Mouse (Mus musculus) fibroblast of lung, adult 2 months (primary cell): Measurements from ENCODE around the gene Pih1d1.
A peak's percentile ranks its signal among the peaks of the same experiment; 100 is the strongest.
"Not testable (repeated sequence)": the region's sequence is repeated elsewhere in the genome, so short reads cannot be mapped to it uniquely, and the experiment has no call there.

ENCODE experiments used
- DNase-seq: peaks from one replicate; pipeline ENCODE4 v3.0.0-alpha.2; 2011; ENCODE audit warnings: low read depth

Gene Pih1d1

GRCm38 (mm10) chr7:45167761-45168445 lies 13.8 kb downstream of the Pih1d1 start:
- no peak for DNase-seq

DNA sequence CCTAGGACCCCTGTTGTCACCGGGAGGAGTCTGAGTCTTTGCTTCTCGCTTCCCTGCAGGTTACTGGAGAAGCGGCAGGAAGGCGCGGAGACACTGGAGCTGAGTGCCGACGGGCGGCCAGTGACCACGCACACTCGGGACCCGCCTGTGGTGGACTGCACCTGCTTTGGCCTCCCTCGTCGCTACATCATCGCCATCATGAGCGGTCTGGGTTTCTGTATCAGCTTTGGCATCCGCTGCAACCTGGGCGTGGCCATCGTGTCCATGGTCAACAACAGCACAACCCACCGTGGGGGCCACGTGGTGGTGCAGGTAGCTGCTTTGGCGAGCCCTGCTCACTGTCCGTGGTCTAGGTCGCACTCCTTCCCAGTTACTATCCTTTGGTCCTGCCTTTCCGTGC lies 14.6 kb downstream of the Pih1d1 start:
- DNase-seq = no peak

DNA sequence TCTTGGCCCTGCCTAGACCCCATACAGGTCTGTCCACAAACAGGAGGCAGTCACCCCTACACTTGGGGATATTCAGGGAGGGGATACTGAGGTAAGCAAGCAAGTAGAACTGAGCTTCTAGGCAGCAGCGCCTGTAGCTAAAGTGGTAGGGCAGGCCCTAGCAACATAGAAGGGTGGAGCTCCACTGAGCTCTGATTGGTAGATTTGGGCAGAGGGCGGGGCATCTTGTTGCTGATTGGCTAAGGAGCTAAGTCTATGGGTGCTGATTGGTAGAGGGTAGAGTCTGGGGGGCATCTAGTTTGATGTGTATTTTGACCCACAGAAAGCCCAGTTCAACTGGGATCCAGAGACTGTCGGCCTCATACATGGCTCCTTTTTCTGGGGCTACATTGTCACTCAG lies 15.4 kb downstream of the Pih1d1 start:
- no peak for DNase-seq

GRCm38 (mm10) chr7:45172974-45173373 lies 18.9 kb downstream of the Pih1d1 start:
- no peak for DNase-seq

GRCm38 (mm10) chr7:45173772-45174171 lies 19.7 kb downstream of the Pih1d1 start:
- not testable (repeated sequence) for DNase-seq

DNA sequence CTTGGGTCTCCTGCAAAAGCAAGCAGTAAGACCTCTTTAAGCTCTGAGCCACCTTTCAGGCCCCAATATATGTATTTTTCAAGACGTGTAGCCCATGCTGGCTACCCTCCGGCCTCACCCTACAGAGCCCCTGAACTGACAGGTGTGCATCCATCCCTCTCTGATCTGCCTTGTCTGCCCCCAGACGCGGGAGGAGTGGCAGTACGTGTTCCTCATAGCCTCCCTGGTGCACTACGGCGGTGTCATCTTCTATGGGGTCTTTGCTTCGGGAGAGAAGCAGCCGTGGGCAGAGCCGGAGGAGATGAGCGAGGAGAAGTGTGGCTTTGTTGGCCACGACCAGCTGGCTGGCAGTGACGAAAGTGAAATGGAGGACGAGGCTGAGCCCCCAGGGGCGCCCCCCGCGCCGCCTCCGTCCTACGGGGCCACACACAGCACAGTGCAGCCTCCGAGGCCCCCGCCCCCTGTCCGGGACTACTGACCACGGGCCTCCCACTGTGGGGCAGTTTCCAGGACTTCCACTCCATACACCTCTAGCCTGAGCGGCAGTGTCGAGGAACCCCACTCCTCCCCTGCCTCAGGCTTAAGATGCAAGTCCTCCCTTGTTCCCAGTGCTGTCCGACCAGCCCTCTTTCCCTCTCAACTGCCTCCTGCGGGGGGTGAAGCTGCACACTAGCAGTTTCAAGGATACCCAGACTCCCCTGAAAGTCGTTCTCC lies 20.6 kb downstream of the Pih1d1 start:
- no peak for DNase-seq

DNA sequence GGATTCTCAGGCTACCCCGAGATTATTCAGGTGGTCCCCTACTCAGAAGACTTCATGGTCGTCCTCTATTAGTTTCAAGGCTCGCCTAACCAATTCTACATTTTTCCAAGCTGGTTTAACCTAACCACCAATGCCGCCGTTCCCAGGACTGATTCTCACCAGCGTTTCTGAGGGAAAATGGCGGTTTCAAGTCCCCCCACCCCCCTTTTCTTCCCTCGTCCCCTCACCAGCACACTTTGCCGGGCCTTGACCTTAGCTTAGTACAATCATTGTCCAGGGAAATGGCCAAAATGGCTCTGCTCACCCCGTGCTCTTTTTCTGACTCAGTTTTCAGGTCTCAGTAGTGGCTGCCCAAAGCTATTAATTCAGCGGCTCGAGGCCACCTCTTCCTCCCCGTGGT lies 21.3 kb downstream of the Pih1d1 start:
- no peak for DNase-seq

GRCm38 (mm10) chr7:45175929-45176328 lies 21.8 kb downstream of the Pih1d1 start:
- no peak for DNase-seq

DNA sequence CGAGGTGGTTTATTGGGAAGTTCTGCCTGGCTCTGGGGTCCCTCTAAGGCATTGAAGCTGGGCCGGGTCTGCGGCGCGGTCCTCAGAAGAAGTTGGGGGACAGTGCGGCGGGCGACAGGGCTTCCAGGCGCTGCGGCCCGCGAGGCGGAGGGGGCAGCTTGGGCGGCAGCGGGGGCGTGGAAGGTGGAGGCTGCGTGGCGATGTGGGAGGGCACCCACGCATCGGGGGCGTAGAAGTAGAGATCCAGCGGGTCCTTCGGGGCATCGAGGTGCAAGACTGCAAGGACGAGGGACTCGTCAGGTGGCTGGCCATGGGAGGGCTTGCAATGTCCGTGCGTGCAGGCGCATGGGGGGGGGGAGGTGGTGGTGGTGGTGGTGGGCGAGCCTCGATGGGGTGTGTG lies 22.3 kb downstream of the Pih1d1 start:
- no peak for DNase-seq

- DNase-seq = no peak
Observed at GRCm38 (mm10) chr7:45178550-45178949, 24.4 kb downstream of the Pih1d1 start.

DNA sequence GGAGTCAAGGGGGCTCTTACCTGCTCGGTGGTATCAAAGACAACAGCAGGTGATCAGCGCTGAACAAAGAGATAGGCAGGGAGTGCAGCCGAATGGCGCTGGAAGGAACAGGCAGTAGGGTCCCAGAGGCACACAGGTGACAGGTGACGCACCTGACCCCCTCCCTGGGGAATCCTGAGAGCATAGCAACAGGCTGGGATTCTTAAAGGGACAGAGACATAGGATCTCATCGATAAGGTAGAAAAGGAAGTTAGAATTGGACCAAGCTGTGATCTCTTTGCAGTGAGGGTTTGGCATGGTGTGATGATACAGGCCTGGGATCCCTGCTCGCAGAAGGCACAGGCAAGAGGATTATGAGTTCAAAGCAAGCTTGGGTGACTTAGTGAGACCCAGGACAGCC lies 25.4 kb downstream of the Pih1d1 start, which contains the start of gene Gfy:
Gfy (minus strand) TSS at position 101 of the 400 bp plus-strand sequence.
- no peak for DNase-seq

DNA sequence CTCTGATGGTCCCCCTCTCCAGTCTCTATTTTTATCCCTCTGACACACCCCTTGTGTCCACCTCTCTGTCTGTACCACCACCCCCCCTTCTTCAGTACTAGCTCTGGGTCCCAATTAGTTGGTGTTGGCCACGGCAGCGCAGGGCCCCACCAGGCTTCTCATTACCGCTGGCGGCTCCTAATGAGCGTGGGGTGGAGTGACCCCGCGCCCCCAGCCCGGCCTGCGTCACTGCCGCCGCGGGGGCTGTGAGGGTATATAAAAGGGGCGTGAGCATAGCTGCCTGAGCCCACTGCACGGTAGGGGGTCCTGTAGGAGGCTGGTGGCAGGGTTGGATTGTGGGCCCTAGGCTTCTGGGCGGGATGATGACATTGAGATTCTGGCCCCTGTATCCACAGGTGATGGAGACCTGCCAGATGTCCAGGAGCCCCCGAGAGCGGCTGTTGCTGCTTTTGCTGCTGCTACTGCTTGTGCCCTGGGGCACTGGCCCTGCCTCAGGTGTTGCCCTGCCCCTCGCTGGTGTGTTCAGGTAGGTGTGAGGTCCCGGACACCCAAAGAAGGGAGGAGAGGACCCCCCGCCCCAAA lies 26.9 kb downstream of the Pih1d1 start, which contains the start of gene Pth2:
Pth2 (plus strand) TSS at position 100 of the 582 bp plus-strand sequence.
- DNase-seq = no peak

DNA sequence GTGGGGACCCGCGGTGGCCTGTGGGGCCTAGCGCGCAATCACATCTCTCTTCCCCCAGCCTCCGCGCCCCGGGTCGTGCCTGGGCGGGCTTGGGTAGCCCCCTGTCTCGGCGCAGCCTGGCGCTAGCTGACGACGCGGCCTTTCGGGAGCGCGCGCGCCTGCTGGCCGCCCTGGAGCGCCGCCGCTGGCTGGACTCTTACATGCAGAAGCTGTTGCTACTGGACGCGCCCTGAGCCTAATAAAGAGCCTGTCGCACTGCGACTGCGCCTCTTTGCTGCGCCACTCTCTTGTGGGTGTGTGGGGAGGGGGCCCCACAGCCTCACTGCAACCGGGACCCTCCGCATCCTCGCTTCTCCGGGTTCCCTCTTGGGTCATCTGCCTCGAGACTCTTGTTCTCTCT lies 27.4 kb downstream of the Pih1d1 start:
- no peak for DNase-seq

DNA sequence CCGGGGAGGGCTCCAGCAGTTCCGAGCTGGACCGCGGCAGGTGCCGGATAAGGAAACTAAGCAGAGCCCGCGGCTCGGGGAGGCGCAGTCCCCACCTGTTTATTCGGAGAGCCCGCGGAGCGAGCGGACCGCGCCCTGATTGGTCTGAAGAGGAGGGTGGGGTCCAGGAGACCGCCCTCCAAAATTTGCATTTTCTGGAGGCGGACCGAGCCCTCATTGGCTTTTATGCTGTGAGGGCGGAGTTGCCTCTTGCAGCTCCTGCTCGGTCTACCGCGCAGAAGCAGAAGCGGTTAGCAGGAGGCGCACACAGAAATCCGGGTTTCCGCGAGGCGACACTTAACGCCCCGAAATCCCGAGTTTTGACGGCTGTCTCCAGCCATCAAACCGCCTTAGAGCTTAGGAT lies 28.1 kb downstream of the Pih1d1 start:
- DNase-seq = peak; percentile 75

DNA sequence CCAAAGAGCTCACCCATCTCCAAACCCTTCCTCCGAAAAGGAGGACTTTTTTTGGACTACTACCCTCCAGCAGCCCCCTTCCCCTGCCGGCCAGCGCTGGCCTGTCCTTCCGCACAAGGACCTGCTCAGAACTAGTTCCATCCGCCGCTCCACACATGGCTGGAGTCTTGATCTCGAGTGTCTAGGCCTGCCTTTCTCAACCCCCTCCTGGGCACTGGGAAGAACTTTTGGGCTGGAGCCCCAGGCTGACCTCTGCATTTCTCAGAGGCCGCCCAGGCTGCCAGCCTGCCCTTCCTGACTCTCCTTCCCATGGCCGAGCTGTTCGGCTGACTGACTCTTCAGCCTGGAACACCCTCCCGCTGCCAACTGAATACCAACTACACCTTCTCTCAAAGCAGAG lies 28.5 kb downstream of the Pih1d1 start:
- no peak for DNase-seq

- no peak for DNase-seq
Observed at GRCm38 (mm10) chr7:45183672-45184071, 29.6 kb downstream of the Pih1d1 start.

DNA sequence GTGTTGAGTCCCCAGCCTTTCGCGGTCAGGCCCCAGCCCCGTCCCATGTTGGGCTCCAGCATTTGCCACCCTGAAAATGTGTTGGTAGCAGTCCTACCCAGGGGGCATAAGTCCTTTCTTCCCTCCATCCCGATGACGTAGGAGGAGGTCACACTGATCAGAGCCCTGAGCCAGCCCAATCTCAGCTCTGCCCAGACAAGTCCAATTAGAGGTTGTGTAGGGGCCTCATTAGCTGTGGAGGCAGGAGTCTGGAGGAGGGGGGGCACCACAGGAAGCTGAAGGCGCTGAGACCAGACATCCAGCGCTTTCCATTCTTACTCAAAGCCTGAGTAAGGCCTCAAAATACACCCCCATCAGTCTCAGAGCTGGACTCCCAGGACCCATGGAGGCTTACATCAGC lies 31.8 kb downstream of the Pih1d1 start:
- no peak for DNase-seq

DNA sequence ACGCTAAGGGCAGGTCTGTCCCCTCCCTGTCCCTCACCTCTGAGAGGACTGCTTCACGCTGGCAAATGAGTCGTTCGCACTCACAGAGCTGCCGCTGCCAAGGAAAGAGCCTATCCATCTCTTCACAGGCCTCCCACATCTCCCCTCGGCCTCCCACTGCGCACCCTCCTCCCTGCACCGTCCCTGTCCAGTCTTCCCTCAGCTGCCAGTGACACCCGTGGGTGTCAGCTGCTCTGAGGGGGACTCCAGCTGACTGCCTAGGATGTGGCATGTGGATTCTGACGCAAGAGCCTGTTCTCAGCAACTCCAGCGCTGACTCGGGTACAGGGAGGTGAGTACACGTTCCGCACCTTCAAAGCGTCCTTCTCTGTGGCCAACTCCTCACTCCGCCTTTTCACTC lies 35.5 kb downstream of the Pih1d1 start:
- DNase-seq = no peak

DNA sequence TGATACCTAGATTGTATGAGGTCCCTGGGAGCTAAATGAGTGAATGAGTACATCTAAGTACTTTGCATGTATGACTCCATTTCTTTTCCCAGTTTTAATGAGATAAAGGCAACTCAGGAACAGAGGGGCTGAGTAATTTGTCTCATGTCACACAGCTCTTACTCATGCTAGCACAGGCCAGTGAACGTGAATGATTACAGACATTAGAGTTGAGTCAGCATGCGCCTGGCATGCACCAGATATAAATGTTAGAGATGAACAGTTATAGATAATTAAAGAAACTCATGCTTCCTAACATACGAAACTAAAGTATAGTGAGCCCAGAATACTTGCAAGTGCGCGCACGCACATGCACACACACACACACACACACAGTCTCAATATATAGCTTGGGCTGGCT lies 36.1 kb downstream of the Pih1d1 start:
- DNase-seq = no peak

DNA sequence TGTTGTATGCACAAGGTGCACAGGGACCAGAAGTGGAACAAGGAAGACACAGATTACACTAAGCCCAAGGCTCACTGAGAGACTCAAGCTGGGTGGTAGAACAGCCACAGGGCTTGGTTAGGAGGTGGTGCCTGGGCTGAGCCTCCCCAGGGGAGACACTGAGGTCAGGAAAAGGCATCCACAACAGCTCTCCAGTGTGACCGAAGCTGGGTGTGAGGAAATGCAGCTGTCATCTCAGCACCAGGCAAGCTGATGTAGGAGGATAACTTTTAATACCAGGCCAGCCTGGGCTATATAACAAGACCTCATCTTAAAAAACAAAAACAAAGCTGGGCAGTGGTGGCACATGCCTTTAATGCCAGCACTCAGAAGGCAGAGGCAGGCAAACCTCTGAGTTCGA lies 37.1 kb downstream of the Pih1d1 start:
- DNase-seq = no peak

GRCm38 (mm10) chr7:45191803-45192363 lies 37.8 kb downstream of the Pih1d1 start:
- no peak for DNase-seq

- DNase-seq = no peak
Observed at GRCm38 (mm10) chr7:45192585-45193310, 38.6 kb downstream of the Pih1d1 start.
